In genomic region chr5:21412056-21412455, GRCm38 (mm10) we compare ENCODE assay signal across 13 mouse cellular contexts. TPM values are rescaled to one million over a fixed set of nuclear protein-coding genes. Genes with fewer than 3 reads are reported as not detected.
DNase-seq lines count a peak whose midpoint lies in the region; ATAC-seq lines count a peak whose summit lies in the region.
"Had no signal": no experiment of that assay in that cellular context is flagged by ENCODE, and none has a peak within 500 bp of the region (broad histone marks: within the 10 kb centered on the region; RNA-seq: fewer than 3 reads in every experiment).

No protein-coding gene starts in this region.

- no peaks in the 10 kb centered on the region for H3K27me3 ChIP-seq in liver, embryonic 12.5 days (replicated peaks)
- H3K27me3 ChIP-seq: kidney, embryonic 15.5 days; limb, embryonic 15.5 days had no signal

- DNase-seq in liver = no peak
- DNase-seq in naive thymus-derived CD4-positive, alpha-beta T cell, adult 2 months (ENCODE audit: low read depth) = peak; percentile 83
- no peak for DNase-seq in cerebellum, adult 18-20 months
- DNase-seq in cerebellum, adult 11-12 months = no peak
- DNase-seq in neural tube, embryonic 10.5 days (ENCODE audit: extremely low spot score, low spot score) = no peak
- DNase-seq: cerebellum, postnatal 10 days; thymus, postnatal 36 days had no signal

- H3K27ac ChIP-seq in liver, embryonic 12.5 days = peak overlapping the region; percentile 1; the same call in 1 of the 2 replicates
- H3K27ac ChIP-seq: kidney, embryonic 15.5 days; limb, embryonic 15.5 days had no signal

- H3K9ac ChIP-seq in liver, embryonic 12.5 days = no peak overlapping the region
- H3K9ac ChIP-seq: kidney, embryonic 15.5 days; limb, embryonic 15.5 days had no signal

- H3K9me3 ChIP-seq in liver, embryonic 12.5 days (replicated peaks) = no peaks in the 10 kb centered on the region
- H3K9me3 ChIP-seq: kidney, embryonic 15.5 days; limb, embryonic 15.5 days had no signal

- no peak overlapping the region for H3K4me2 ChIP-seq in liver, embryonic 12.5 days
- H3K4me2 ChIP-seq: kidney, embryonic 15.5 days; limb, embryonic 15.5 days had no signal

- no peak overlapping the region for H3K4me3 ChIP-seq in liver, embryonic 12.5 days
- H3K4me3 ChIP-seq: kidney, embryonic 15.5 days; limb, embryonic 15.5 days had no signal

- H3K4me1 ChIP-seq in liver, embryonic 12.5 days = peaks cover 6% of the 10 kb centered on the region; the same call in 1 of the 2 replicates
- H3K4me1 ChIP-seq: kidney, embryonic 15.5 days; limb, embryonic 15.5 days had no signal

- 51% methylated on average over 5 of the region's 5 CpGs for WGBS in liver, embryonic 12.5 days (ENCODE audit: insufficient replicate concordance)

- no peaks in the 10 kb centered on the region for H3K36me3 ChIP-seq in liver, embryonic 12.5 days
- H3K36me3 ChIP-seq: kidney, embryonic 15.5 days; limb, embryonic 15.5 days had no signal

- no peak for ATAC-seq in liver, embryonic 12.5 days
- ATAC-seq in CD4-positive, CD25-positive, alpha-beta regulatory T cell, adult 4 months = peak; percentile 48
- ATAC-seq in hematopoietic stem cell, adult 5-6 weeks (replicated peaks in 1 of 2; ENCODE audit: insufficient read depth in 1 of 2, low FRiP score in 2 of 2, low TSS enrichment in 1 of 2, low read depth in 1 of 2, poor library complexity in 2 of 2, severe bottlenecking in 2 of 2) = peak; percentile 66 to 77

RNA-seq across cellular contexts. Expression of gene Ccdc146, which starts 12.4 kb away (rescaled TPM):
- not detected in 2 replicates for polyA plus RNA-seq in liver, embryonic 12.5 days (2016; fragmentation: Nextera tagmentation; extraction: Ambion mirVana)
- polyA plus RNA-seq in CD4-positive, CD25-positive, alpha-beta regulatory T cell, adult 4 months (2017; shearing (Covaris generic)) = under 1 TPM; 0.29 to 0.74 TPM
- not detected in 2 replicates for total RNA-seq in hematopoietic stem cell, adult 5-6 weeks (2017)
- total RNA-seq: megakaryocyte-erythroid progenitor cell, adult 5-6 weeks had no signal
- polyA plus RNA-seq: kidney, embryonic 15.5 days; limb, embryonic 15.5 days had no signal

RNA-seq across cellular contexts. Expression of gene Fam185a, which starts 12.7 kb away (rescaled TPM):
- polyA plus RNA-seq in liver, embryonic 12.5 days (2016; fragmentation: Nextera tagmentation; extraction: Ambion mirVana) = 5.7 and 5.8 TPM in 2 replicates
- polyA plus RNA-seq in CD4-positive, CD25-positive, alpha-beta regulatory T cell, adult 4 months (2017; shearing (Covaris generic)) = 1 to 10 TPM; 2.2 to 2.7 TPM
- total RNA-seq in hematopoietic stem cell, adult 5-6 weeks (2017) = 13.8 and 17.0 TPM in 2 replicates

RNA-seq across cellular contexts. Expression of gene Fgl2, which starts 39.6 kb away (rescaled TPM):
- polyA plus RNA-seq in liver, embryonic 12.5 days (2016; fragmentation: Nextera tagmentation; extraction: Ambion mirVana) = 1.4 and 1.5 TPM in 2 replicates
- polyA plus RNA-seq in CD4-positive, CD25-positive, alpha-beta regulatory T cell, adult 4 months (2017; shearing (Covaris generic)) = 10 to 100 TPM; 20.6 to 22.3 TPM
- total RNA-seq in hematopoietic stem cell, adult 5-6 weeks (2017) = 30.7 and 36.7 TPM in 2 replicates
